Mouse (Mus musculus) liver, embryonic 14.5 days (tissue): ENCODE measurements at regions not wholly inside any gene's neighbourhood (a gene's known extent, or its start where the extent isn't known, plus 50 kb on each side); places are given as distances from the start of the nearest gene placed in this dataset.

Experiments
- CTCF ChIP-seq: IDR thresholded peaks from 2 replicates; pipeline ENCODE4 v1.5.1; 2016; ENCODE audit warnings: antibody characterized with exemption, low read depth, control low read depth
- EP300 ChIP-seq: IDR thresholded peaks from 2 replicates; pipeline ENCODE4 v1.6.1; 2016; ENCODE audit warnings: antibody characterized with exemption, low read depth

DNA sequence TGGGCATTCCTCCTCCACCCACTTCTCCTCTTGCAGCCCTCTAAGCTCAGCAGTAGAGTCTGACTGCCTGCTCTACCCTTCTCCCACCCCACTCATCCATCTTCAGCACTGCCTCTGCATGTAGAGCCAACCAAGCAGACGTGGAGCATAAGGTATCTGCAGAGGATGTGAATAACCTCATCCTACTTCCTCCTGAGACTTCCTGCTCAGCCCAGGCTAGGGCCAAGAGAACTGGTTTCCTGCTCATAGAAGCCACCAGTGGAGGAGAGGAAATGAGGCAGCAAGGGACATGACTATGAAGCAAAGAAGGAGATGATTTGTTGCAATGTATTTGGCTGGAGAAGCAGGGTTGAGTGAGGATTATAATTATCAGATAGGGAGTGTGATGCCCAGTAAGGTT is 84.7 kb upstream of the Pappa2 start:
- TF ChIP-seq CTCF, result no peak
- no peak for TF ChIP-seq EP300
